Mouse (Mus musculus): Measurements from ENCODE around the gene Gm9789. TPM values are rescaled to one million over a fixed set of nuclear protein-coding genes. Genes with fewer than 3 reads are reported as not detected.
"Not testable (repeated sequence)": the region's sequence is repeated elsewhere in the genome, so short reads cannot be mapped to it uniquely, and the experiment has no call there.

The Gm9789 gene
- total RNA-seq (2018; cell fraction: chromatin; rRNA removed), result not detected
- total RNA-seq (2018; cell fraction: cytosol; rRNA removed), result not detected
- not detected for total RNA-seq (2018; cell fraction: nucleus; rRNA removed)
- polyA plus RNA-seq (2018), result not detected in 3 replicates

GRCm38 (mm10) chr16:89157652-89158051 lies at the start of gene Gm9789:
Gene Gm9789 (plus strand): TSS chr16:89157952.
- H3K4me3 ChIP-seq (ENCODE audit: inconsistent target), result no peak within 1 kb of the TSS
- H3K36me3 ChIP-seq (ENCODE audit: inconsistent target), result no peaks in the 10 kb centered on the region
- WGBS (ENCODE audit: missing documents), result 83% methylated on average over 4 of the region's 4 CpGs
- H3K27ac ChIP-seq, result no peak within 1 kb of the TSS
- H3K79me2 ChIP-seq (ENCODE audit: inconsistent target), result no peaks in the 10 kb centered on the region

DNA sequence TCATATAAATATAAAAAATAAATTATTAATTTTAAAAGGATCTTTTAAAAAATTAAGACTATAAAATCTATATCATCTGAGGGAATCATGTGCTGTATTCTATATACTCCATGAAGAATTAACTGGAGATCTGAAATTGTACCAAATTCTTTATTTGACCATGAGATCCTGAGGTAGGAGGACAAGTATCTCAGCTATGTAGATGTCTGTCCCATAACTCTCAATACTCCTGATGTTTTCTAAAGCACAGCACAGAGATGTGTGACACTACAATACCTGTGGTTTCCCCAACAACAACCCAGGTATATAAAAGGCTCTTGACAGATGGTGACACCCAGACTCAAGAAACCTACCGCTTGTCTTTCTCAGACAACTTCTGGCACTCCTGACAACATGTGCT lies 17.2 kb upstream of the Gm9789 start, which contains the start of gene Gm6358:
TSS of gene Gm6358 (plus strand) at position 301 of the 400 bp plus-strand sequence.
- no peaks in the 10 kb centered on the region for H3K36me3 ChIP-seq (ENCODE audit: inconsistent target)
- H3K79me2 ChIP-seq (ENCODE audit: inconsistent target), result no peaks in the 10 kb centered on the region
- no peak within 1 kb of the TSS for H3K27ac ChIP-seq
- H3K4me3 ChIP-seq (ENCODE audit: inconsistent target), result no peak within 1 kb of the TSS
- 100% methylated on average over 1 of the region's 1 CpGs for WGBS (ENCODE audit: missing documents)

DNA sequence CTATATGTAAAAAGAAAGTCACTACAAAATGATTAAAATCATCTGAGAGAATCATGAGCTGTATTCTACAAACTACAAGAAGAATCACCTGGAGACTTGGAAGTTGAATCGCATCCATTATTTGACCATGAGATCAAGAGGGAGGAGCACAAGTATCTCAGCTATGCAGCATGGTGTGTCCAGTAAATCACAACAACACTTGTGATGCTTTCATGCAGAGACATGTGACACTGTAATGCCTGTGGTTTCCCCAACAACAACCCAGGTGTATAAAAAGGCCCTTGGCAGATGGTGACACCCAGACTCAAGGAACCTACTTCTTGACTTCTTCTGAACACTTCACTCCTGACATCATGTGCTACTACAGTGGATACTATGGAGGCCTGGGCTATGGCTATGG lies 7.0 kb upstream of the Gm9789 start, which contains the start of gene Gm10061:
TSS of gene Gm10061 (plus strand) at position 301 of the 400 bp plus-strand sequence.
- Histone ChIP-seq H3K4me3 (ENCODE audit: inconsistent target) (no peak within 1 kb of the TSS), H3K27ac (no peak within 1 kb of the TSS), H3K36me3 (ENCODE audit: inconsistent target) (no peaks in the 10 kb centered on the region), H3K79me2 (ENCODE audit: inconsistent target) (no peaks in the 10 kb centered on the region)
- 82% methylated on average over 1 of the region's 1 CpGs for WGBS (ENCODE audit: missing documents)

- H3K79me2 ChIP-seq (ENCODE audit: inconsistent target); H3K36me3 ChIP-seq (ENCODE audit: inconsistent target); H3K27ac ChIP-seq; H3K4me3 ChIP-seq (ENCODE audit: inconsistent target): not testable (repeated sequence)
Observed at GRCm38 (mm10) chr16:89169190-89169589, 11.4 kb downstream of the Gm9789 start, which contains the start of gene Gm7735. Gene Gm7735 (plus strand): TSS chr16:89169490.

- Histone ChIP-seq H3K27ac (no peak within 1 kb of the TSS), H3K36me3 (ENCODE audit: inconsistent target) (no peaks in the 10 kb centered on the region), H3K79me2 (ENCODE audit: inconsistent target) (no peaks in the 10 kb centered on the region), H3K4me3 (ENCODE audit: inconsistent target) (no peak within 1 kb of the TSS)
- WGBS (ENCODE audit: missing documents), result 72% methylated on average over 2 of the region's 2 CpGs
Observed at GRCm38 (mm10) chr16:89174435-89174834, 16.7 kb downstream of the Gm9789 start, which contains the start of gene 1110057P08Rik. Gene 1110057P08Rik (plus strand): TSS chr16:89174735.

GRCm38 (mm10) chr16:89188621-89189020 lies 30.9 kb downstream of the Gm9789 start:
- H3K4me3 ChIP-seq (ENCODE audit: inconsistent target), result no peak overlapping the region
- H3K36me3 ChIP-seq (ENCODE audit: inconsistent target), result no peaks in the 10 kb centered on the region
- WGBS (ENCODE audit: missing documents), result 76% methylated on average over 4 of the region's 4 CpGs
- no peaks in the 10 kb centered on the region for H3K79me2 ChIP-seq (ENCODE audit: inconsistent target)
- H3K27ac ChIP-seq, result no peak overlapping the region

- Histone ChIP-seq H3K4me3 (ENCODE audit: inconsistent target) (no peak within 1 kb of the TSS), H3K79me2 (ENCODE audit: inconsistent target) (no peaks in the 10 kb centered on the region), H3K27ac (no peak within 1 kb of the TSS), H3K36me3 (ENCODE audit: inconsistent target) (no peaks in the 10 kb centered on the region)
- 62% methylated on average over 1 of the region's 1 CpGs for WGBS (ENCODE audit: missing documents)
Observed at GRCm38 (mm10) chr16:89205561-89205960, 47.8 kb downstream of the Gm9789 start, which contains the start of gene Krtap20-2. Gene Krtap20-2 (plus strand): TSS chr16:89205861.

Other genes with a start within 250 kb of the Gm9789 start
- not detected in 3 replicates for gene Krtap19-9b, start 225.7 kb upstream of the Gm9789 start, polyA plus RNA-seq (2018)
- not detected in 3 replicates for gene Krtap16-3, start 195.1 kb upstream of the Gm9789 start, polyA plus RNA-seq (2018)
- not detected in 3 replicates for gene Krtap22-2, start 147.2 kb upstream of the Gm9789 start, polyA plus RNA-seq (2018)
- not detected in 3 replicates for gene Gm10229, start 142.7 kb upstream of the Gm9789 start, polyA plus RNA-seq (2018)
- gene Krtap6-1, start 126.3 kb upstream of the Gm9789 start, polyA plus RNA-seq (2018), result not detected in 3 replicates
- gene Gm10228, start 116.5 kb upstream of the Gm9789 start, polyA plus RNA-seq (2018), result not detected in 3 replicates
- gene Krtap6-5, start 110.1 kb upstream of the Gm9789 start, polyA plus RNA-seq (2018), result not detected in 3 replicates
- not detected in 3 replicates for gene 1110025L11Rik, start 94.0 kb upstream of the Gm9789 start, polyA plus RNA-seq (2018)
- gene Krtap6-3, start 73.9 kb upstream of the Gm9789 start, polyA plus RNA-seq (2018), result not detected in 3 replicates
- not detected in 3 replicates for gene Gm6358, start 17.1 kb upstream of the Gm9789 start, polyA plus RNA-seq (2018)
- gene Gm10061, start 6.9 kb upstream of the Gm9789 start, polyA plus RNA-seq (2018), result not detected in 3 replicates
- not detected in 3 replicates for gene Gm7735, start 11.5 kb downstream of the Gm9789 start, polyA plus RNA-seq (2018)
- gene 1110057P08Rik, start 16.8 kb downstream of the Gm9789 start, polyA plus RNA-seq (2018), result not detected in 3 replicates
- gene Krtap20-2, start 47.9 kb downstream of the Gm9789 start, polyA plus RNA-seq (2018), result not detected in 3 replicates
- not detected in 3 replicates for gene Krtap21-1, start 245.9 kb downstream of the Gm9789 start, polyA plus RNA-seq (2018)

Data from macrophage (primary cell).